Mouse (Mus musculus) CD4-positive, CD25-positive, alpha-beta regulatory T cell, adult 2 months (primary cell): ENCODE measurements around the gene Npb.

Source experiments
- DNase-seq: peaks from one replicate; pipeline ENCODE4 v3.0.0-alpha.2; 2012; ENCODE audit warnings: low read depth, low spot score

Gene Npb

DNA sequence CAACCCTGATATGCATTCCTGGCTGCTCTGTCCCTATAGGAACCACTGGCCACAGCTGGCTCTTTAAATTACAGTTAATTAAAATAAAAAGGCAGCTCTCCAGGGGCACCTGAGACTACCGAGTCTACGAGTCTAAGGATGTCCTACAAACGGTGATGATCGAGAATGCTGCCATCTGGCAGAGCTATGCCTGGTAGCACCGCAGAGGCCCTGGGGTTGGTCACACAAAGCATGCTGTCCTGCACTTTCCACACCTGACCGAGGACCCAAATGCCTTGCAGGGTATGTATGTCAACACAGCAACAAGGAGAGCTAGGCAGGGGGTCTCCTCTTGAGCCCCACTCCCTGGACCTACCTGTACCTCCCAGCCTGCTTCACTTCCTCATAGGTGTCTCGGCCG, 5.7 kb downstream of the Npb start:
- DNase-seq, result no peak

DNA sequence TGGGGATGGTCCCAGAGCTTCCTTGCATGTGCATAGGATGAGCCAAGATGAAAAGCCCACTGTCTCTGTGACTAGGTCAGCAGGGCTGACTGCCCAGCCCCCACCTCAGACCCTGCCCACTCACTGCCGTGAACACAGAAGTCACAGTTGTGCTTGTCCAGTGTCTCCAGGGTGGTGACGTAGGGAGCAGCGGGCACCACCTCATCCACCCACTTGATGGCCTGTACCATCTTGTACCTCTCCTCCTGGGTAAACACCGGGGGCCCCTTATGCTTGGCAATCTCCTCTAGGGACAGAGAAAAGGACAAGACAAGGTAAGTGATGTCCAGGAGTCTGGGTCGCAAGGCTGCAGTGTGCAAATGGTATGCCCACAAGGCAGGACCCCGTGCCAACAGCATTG, 6.9 kb downstream of the Npb start:
- no peak for DNase-seq

DNA sequence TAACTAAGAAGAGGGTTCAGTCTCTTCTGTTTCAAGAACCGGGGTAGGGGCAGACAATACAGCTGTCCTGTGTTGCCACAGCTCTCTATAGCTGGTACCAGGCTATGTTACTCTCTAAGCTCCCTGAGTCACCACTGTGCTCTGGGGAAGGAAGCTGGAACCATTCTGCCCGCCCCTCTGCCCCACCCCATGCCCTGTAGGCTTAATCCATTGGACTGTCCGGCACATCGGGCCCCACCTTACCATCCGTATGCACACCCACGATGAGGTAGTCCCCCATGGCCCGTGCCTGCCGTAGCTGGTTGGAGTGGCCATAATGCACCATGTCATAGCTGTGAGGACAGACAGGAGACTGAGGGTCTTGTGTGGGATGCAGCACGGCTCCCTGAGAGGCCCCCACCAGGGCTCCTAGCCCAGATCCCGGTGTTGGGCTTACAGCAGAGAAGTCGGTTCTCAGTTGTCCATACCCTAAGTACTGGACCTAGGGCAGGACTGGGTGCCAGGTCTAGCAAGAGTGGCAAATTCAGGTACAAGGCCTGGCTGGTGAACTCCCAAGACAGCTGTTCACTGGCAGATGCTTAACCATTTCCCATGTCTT, 7.4 kb downstream of the Npb start:
- no peak for DNase-seq

DNA sequence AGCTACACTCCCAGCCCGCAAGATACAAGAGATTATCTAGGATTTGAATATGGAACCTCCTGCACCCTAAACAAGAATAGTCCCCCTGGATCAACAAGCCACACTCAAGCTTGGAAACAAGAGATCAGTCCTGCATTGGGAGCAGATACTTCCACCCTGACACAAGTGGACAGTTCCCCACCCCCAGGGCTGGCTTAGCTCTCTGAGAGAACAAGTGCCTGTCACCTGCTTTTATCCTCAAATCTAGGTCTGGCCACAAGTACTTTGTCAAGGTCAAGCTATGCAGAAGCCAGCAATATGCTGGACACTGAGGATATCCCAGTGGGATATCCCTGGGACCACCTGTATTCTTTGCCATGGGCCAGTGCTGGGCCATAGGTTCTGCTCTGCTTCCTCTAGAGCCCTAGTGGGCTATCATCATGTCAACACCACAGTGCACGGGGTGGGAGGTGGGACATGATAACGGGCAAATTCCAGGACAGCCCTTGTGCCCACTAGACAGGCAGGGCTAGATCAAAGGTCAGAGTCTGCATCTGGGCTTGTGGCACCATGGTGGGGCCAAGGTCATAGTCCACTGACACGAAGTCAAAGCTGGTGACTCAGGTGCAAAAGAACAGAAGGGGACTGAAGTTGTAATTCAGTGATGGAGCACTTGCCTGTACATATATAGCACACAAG, 8.5 kb downstream of the Npb start:
- DNase-seq, result no peak

- peak; percentile 95 for DNase-seq
These were observed 9.3 kb downstream of the Npb start, which contains the start of gene Pcyt2 for GRCm38 (mm10) chr11:120617519-120618112. TSS of gene Pcyt2 (minus strand) at chr11:120617936.

DNA sequence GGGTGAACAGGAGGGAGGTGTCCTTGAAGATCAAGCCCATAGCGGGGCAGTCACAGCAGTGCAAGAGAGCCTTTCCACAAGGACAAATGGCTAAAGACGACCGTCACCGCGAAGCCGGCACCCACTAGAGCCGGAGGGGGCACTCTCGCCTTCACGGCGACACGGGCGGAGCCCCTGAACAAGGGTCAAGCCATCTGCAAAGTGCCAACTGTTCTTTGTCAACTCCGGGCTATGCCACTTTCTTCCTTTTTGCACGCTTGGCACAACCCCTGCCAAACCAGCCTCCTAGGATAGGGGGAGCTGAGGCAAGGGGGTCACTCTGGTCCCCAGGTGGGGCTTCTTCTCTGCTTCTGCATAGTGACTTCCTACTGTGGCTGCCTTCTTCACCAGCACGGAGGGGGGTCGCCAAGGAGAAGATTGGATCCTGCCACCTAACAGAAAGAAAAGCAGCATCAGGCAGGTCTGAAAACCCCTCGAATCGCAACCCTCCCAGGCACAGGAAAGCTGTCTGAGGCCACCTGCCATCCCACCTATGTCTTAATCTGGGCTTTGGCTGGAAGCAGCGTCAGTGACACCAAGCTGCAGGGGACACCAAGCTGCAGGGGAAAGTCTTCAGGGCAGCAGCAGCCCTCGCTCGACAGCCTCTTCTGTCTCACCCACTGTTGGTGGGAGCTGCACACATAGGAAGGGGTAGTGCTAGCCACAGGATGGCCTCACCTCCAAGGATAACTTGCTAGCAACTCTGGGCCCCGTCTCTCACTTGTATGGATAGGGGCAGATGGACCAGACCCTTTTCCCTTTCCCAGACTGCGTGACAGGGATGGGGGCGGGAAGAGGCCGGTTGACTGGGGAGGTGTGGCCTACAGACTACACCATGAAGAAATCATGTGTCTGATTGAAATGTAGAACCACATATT, 10.6 kb downstream of the Npb start:
- no peak for DNase-seq

DNA sequence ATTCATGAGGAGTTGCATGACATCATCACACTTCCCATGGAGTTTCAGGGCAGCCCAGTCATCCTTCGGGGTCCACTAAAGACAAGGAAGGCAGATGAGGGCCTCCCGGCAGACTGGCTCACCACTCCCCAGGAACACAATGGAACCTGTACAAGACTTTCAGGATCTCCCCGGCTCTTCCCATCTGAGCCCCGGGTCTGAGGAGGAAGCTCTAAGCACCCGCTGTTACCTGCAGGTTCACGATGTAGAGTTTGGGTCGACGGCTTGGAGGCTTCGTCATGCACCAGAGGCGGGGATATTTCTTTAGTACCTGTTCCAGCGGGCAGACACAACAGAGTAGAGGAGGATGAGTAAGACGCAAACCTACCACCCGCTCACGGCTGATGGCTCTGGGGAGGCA, 11.9 kb downstream of the Npb start:
- DNase-seq, result no peak

- no peak for DNase-seq
These were observed 14.5 kb downstream of the Npb start for GRCm38 (mm10) chr11:120622805-120623204.

- peak; percentile 85 for DNase-seq
These were observed 15.8 kb downstream of the Npb start for GRCm38 (mm10) chr11:120623961-120624679.

GRCm38 (mm10) chr11:120624680-120625111, 16.4 kb downstream of the Npb start:
- peak; percentile 91 for DNase-seq

- no peak for DNase-seq
These were observed 17.0 kb downstream of the Npb start, which contains the start of gene Sirt7 for GRCm38 (mm10) chr11:120625152-120625775. TSS of gene Sirt7 (minus strand) at chr11:120625240.

GRCm38 (mm10) chr11:120626785-120627467, 18.6 kb downstream of the Npb start:
- no peak for DNase-seq

DNA sequence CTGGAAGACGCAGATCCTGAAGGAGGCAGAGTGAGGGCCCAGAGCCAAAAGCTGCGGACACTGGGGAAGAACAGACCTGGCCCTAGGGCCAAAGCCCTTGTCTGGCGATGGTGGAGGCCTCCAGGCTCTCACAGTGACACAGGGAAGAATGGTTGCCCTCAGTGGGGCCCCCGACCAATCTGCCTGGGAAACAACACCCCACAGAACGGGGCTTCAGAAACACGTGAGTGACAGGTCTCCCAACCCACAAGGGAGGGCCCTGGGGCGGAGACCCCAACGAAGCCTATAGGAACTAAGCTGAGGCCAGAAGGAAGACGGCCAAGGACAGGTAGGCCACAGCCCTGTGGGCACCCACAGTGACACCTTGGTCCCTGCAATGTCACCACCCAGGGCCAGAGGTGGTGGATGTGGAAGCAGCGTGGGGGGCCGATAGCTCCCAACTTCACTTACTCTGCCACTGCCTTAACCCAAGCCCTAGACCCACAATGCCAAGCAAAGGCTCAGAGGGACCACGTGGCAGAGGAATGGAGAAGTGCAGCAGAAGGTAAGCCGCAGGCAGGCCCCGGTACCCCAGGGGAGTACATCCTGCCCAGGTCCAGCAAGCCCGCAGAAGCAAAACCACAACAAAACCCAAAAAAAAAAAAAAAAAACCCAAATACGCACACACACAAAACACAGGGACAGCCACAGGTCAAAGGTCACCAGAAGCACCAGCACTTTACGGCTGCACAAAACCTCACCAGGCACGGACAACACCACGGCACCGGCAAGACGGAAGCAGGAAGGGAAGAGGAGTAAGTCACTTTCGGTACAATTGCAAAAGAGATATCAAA, 19.4 kb downstream of the Npb start:
- DNase-seq, result peak; percentile 86

DNA sequence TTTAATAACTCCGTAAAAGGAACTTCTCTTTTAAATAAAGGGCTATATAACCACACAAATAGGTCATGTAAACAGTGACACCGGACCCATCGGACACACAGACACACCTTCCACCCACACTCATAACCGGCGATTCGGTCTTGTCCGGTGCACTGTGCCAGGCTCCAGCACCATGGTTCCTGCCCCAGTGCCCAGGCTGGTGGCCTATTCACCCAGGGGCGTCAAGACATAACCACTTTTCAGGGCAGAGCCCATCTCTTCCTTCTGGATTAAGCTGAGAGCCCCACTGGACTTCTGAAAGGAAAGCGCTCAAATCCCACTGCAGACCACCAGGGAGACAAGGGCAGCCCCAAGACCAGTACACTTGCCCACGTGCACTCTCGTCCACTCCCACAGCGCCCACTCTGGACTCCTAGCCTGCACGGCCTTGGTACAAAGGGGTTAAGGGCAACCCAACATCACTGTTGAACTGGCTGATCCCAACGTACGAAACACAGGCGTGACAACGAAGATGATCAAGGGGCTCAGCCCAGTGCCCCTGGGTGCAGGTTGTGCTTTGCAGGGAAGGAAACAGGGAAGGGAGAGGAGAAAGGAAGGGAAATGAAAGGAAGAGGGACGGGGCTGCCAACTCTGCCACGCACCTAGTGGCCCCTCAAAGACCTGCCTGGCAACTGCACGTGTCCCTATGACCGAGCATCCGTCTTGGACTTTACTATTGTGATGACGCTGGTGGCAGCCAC, 20.5 kb downstream of the Npb start:
- no peak for DNase-seq

DNA sequence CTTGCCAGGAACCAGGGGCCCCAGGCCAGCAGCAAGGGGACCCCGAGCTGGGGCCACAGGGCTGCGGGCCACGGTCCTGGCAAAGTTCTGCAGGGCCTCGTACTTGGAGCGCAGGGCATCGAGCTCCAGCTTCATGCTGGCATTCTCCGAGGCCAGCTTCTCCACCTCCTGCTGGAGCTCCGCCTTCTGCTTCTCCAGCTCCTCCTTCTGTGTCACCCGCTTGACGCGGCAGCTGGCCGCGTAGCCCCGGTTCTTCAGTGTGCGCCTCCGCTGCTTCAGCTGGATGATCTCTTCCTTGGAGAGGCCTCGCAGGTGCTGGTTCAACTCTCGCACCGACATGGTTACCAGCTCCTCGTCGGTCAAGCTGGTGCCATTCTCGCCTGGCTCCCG, 21.1 kb downstream of the Npb start:
- DNase-seq, result peak; percentile 77

DNA sequence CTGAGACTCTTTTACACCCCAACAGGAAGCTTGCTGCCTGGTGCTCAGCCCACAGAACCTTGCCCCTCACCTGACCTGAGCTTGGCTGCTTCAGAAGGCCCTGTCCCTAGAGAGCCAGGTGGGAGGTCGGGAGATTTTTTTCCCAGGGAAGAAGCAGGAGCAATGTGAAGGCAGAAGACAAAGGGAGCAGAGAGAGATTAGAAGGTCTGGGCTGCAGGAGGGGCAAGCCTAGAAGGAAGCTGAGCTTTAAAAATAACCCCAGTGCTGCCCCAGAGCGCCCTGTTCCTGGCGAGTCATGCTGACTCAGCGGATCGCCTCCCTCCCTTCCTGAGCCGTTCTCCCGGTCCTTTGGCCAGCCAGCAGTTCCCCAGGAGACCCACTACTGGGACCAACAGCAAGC, 21.6 kb downstream of the Npb start:
- DNase-seq, result no peak

- no peak for DNase-seq
These were observed 22.2 kb downstream of the Npb start for GRCm38 (mm10) chr11:120630401-120630871.
